Mouse (Mus musculus) brain, adult 10 weeks (tissue): Measurements from ENCODE around the gene Kras. TPM values are rescaled to one million over a fixed set of nuclear protein-coding genes. Genes with fewer than 3 reads are reported as not detected.

ENCODE experiments used
- polyA plus RNA-seq: library from polyadenylated mRNA; stranded (reverse); fragments of 350-450 nt; fragmentation: Illumina TruSeq; extraction: RNeasy Lipid Tissue Mini Kit (QIAGEN cat#74804); gene quantifications from one replicate; pipeline ENCODE4 v1.2.3, GENCODE M21; 2015; ENCODE audit warnings: low read depth, low replicate concordance

Kras gene
- polyA plus RNA-seq = 67.8 TPM

GRCm38 (mm10) chr6:145250185-145250791 is at the start of gene Kras:
Gene Kras, minus strand, starts transcription at chr6:145250239.

GRCm38 (mm10) chr6:145210816-145211338 is 39.2 kb downstream of the Kras start, which contains the start of the genes Casc1 and Etfrf1:
Gene Casc1, minus strand, starts transcription at chr6:145211005.
Gene Etfrf1, plus strand, starts transcription at chr6:145211134.

Other genes starting within 250 kb of the Kras start
- 79.3 TPM for gene Bcat1, start 174.1 kb downstream of the Kras start, polyA plus RNA-seq
- 1.6 TPM for gene Lrmp, start 134.6 kb downstream of the Kras start, polyA plus RNA-seq
- gene Casc1, start 39.2 kb downstream of the Kras start, polyA plus RNA-seq = 1.5 TPM
- 47.8 TPM for gene Etfrf1, start 39.1 kb downstream of the Kras start, polyA plus RNA-seq